Mouse (Mus musculus) olfactory bulb, adult 2 months (tissue): ENCODE data around the gene Naa25.

Experiments used
- CTCF ChIP-seq: fragments of 200-500 bp; IDR thresholded peaks from 2 replicates; pipeline ENCODE4 v1.5.1; 2012; ENCODE audit warnings: low read depth, mild to moderate bottlenecking, low read length, moderate library complexity; ENCODE audit not compliant: insufficient read depth
- POLR2A ChIP-seq: fragments of 200-500 bp; IDR thresholded peaks from 2 replicates; pipeline ENCODE4 v1.6.1; 2012; ENCODE audit warnings: mild to moderate bottlenecking, low read depth, low read length, moderate library complexity; ENCODE audit not compliant: insufficient read depth

DNA sequence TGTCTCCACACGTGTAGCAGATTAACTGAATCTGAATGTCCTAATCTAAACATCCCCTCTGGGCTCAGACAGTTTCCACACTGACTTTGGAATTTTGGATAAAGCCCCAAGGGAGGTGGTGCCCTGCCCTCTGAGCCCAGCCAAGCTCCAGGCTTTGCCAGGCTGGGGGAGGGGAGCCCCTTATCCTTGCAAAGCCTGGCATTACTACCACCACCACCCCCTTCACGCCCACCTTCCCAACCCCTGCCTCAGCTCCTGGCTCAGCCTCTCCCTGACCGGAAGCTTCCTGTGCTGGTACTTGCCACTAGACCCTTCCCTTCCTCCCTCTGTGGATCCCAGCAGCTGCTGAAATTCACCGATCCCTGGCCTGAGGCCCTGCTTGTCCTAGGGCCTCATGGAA, 10.6 kb upstream of the Naa25 start:
- TF ChIP-seq POLR2A (no peak), CTCF (no peak)
